Mouse (Mus musculus) bone marrow macrophage, adult 2 months (primary cell): ENCODE results near the gene Zfp382.
"Not testable (repeated sequence)": the region's sequence is repeated elsewhere in the genome, so short reads cannot be mapped to it uniquely, and the experiment has no call there.

Experiments
- CTCF ChIP-seq: IDR thresholded peaks from 2 replicates; pipeline ENCODE4 v1.5.1; 2012; ENCODE audit warnings: low read depth, mild to moderate bottlenecking, low read length, moderate library complexity
- POLR2A ChIP-seq: IDR thresholded peaks from 2 replicates; pipeline ENCODE4 v1.6.1; 2012; ENCODE audit warnings: mild to moderate bottlenecking, low read depth, low read length, borderline replicate concordance

- TF ChIP-seq POLR2A, CTCF: not testable (repeated sequence)
These were observed 3.8 kb upstream of the Zfp382 start for GRCm38 (mm10) chr7:30117935-30118334.
